Mouse (Mus musculus): Measurements from ENCODE around the gene 2610318N02Rik. TPM values are rescaled to one million over a fixed set of nuclear protein-coding genes. Genes with fewer than 3 reads are reported as not detected.

The 2610318N02Rik gene
- total and polyA plus RNA-seq, 2 experiments = 0.33 TPM; not detected in 1

GRCm38 (mm10) chr16:17150520-17151258, 25.7 kb upstream of the 2610318N02Rik start:
- H3K9ac ChIP-seq (ENCODE audit: low read depth, low read length) = no peak overlapping the region
- TF ChIP-seq CTCF (IDR thresholded peaks at IDR 0.05; ENCODE audit: low read depth, low read length) (no peak), POLR2A (IDR thresholded peaks at IDR 0.05; ENCODE audit: extremely low read depth, insufficient read depth, low read length) (no peak)

DNA sequence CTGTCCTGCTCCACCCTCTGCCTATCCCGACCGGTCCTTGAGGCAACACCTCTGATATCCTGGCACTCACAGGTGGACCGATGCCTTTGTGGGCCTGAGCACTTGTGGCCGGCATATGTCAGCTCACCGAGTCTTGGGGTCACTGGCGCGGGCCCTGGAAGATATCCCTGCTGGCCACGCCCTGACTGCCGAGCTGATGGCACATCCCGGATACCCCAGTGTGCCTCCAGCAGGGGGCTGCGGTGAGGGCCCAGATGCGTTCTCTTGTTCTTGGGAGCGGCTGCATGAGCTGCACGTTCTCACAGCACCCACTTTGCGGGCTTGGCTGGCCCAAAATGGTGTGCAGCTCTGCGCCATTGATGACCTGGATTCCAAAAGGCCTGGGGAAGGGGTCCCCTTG, 23.1 kb upstream of the 2610318N02Rik start:
- Histone ChIP-seq H3K27me3 (ENCODE audit: control insufficient read depth, insufficient read depth, low read length) (no peaks in the 10 kb centered on the region), H3K9ac (ENCODE audit: low read depth, low read length) (no peak overlapping the region), H3K36me3 (ENCODE audit: control insufficient read depth, insufficient read depth, low read length) (peaks cover 3% of the 10 kb centered on the region; the same call in 1 of the 2 replicates), H3K4me1 (ENCODE audit: control insufficient read depth, insufficient read depth, low read length) (peaks cover 7% of the 10 kb centered on the region; the same call in 1 of the 2 replicates), H3K4me3 (ENCODE audit: insufficient read depth, low read depth, low read length) (no peak overlapping the region), H3K79me2 (ENCODE audit: control insufficient read depth, insufficient read depth, low read length) (no peaks in the 10 kb centered on the region; the same call in 1 of the 2 replicates), H3K27ac (replicated peaks; ENCODE audit: insufficient read depth, low read depth, low read length) (no peak overlapping the region)
- no peak for DNase-seq (ENCODE audit: extremely low read depth, low read depth, low spot score)
- WGBS = 52% methylated on average over 16 of the region's 16 CpGs
- TF ChIP-seq POLR2A (IDR thresholded peaks at IDR 0.05; ENCODE audit: extremely low read depth, insufficient read depth, low read length) (no peak), CTCF (IDR thresholded peaks at IDR 0.05; ENCODE audit: low read depth, low read length) (no peak)

More at GRCm38 (mm10) chr16:17150520-17151258, 25.7 kb upstream of the 2610318N02Rik start:
- Histone ChIP-seq H3K4me1 (ENCODE audit: control insufficient read depth, insufficient read depth, low read length) (peaks cover 7% of the 10 kb centered on the region; the same call in 1 of the 2 replicates), H3K4me3 (ENCODE audit: insufficient read depth, low read depth, low read length) (no peak overlapping the region), H3K36me3 (ENCODE audit: control insufficient read depth, insufficient read depth, low read length) (peaks cover 14% of the 10 kb centered on the region; the same call in 1 of the 2 replicates), H3K79me2 (ENCODE audit: control insufficient read depth, insufficient read depth, low read length) (no peaks in the 10 kb centered on the region; the same call in 1 of the 2 replicates), H3K27ac (replicated peaks; ENCODE audit: insufficient read depth, low read depth, low read length) (no peak overlapping the region), H3K27me3 (ENCODE audit: control insufficient read depth, insufficient read depth, low read length) (no peaks in the 10 kb centered on the region)
- DNase-seq (ENCODE audit: extremely low read depth, low read depth, low spot score) = no peak
- WGBS = 84% methylated on average over 7 of the region's 7 CpGs

- no peak for DNase-seq (ENCODE audit: extremely low read depth, low read depth, low spot score)
- Histone ChIP-seq H3K36me3 (ENCODE audit: control insufficient read depth, insufficient read depth, low read length) (peaks cover 1% of the 10 kb centered on the region; the same call in 1 of the 2 replicates), H3K9ac (ENCODE audit: low read depth, low read length) (no peak overlapping the region), H3K27me3 (ENCODE audit: control insufficient read depth, insufficient read depth, low read length) (no peaks in the 10 kb centered on the region), H3K4me1 (ENCODE audit: control insufficient read depth, insufficient read depth, low read length) (peaks cover 7% of the 10 kb centered on the region; the same call in 1 of the 2 replicates), H3K27ac (replicated peaks; ENCODE audit: insufficient read depth, low read depth, low read length) (no peak overlapping the region), H3K79me2 (ENCODE audit: control insufficient read depth, insufficient read depth, low read length) (no peaks in the 10 kb centered on the region; the same call in 1 of the 2 replicates), H3K4me3 (ENCODE audit: insufficient read depth, low read depth, low read length) (peak overlapping the region; percentile 64; the same call in 1 of the 2 replicates)
- 4% methylated on average over 40 of the region's 41 CpGs for WGBS
- no peak for TF ChIP-seq CTCF (IDR thresholded peaks at IDR 0.05; ENCODE audit: low read depth, low read length)
- TF ChIP-seq POLR2A (IDR thresholded peaks at IDR 0.05; ENCODE audit: extremely low read depth, insufficient read depth, low read length) = no peak
These were observed 22.5 kb upstream of the 2610318N02Rik start for GRCm38 (mm10) chr16:17147391-17147929.

DNA sequence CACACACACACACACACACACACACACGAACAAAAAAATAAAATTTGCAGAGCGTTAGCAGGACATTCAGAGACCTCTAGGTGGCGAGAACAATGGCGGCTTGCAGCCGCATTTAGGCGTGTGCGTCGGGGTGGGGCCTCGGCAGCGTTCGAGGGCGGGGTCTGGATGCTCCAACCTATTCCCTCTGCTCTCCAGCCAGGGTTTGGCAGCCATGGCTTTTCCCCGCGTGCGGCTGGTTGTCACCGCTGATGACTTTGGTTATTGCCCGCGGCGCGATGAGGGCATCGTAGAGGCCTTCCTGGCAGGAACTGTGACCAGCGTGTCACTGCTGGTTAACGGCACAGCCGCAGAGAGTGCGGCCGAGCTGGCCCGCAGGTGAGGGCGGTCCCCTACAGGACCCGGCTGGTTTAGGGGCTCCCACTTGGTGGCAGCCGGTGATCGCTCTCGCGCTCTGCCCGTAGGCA, 21.8 kb upstream of the 2610318N02Rik start, which contains the start of gene Ccdc116:
TSS of gene Ccdc116 (minus strand) at position 458 of the 464 bp plus-strand sequence.
- Histone ChIP-seq H3K4me3 (ENCODE audit: insufficient read depth, low read depth, low read length) (peak within 1 kb of the TSS; percentile 64), H3K27ac (replicated peaks; ENCODE audit: insufficient read depth, low read depth, low read length) (no peak within 1 kb of the TSS), H3K27me3 (ENCODE audit: control insufficient read depth, insufficient read depth, low read length) (no peaks in the 10 kb centered on the region), H3K36me3 (ENCODE audit: control insufficient read depth, insufficient read depth, low read length) (no peaks in the 10 kb centered on the region), H3K4me1 (ENCODE audit: control insufficient read depth, insufficient read depth, low read length) (peaks cover 7% of the 10 kb centered on the region; the same call in 1 of the 2 replicates), H3K79me2 (ENCODE audit: control insufficient read depth, insufficient read depth, low read length) (no peaks in the 10 kb centered on the region; the same call in 1 of the 2 replicates), H3K9ac (ENCODE audit: low read depth, low read length) (0 out of 2 replicates have a peak within 1 kb of the TSS, but pooled peaks have one; percentile 32)
- DNase-seq (ENCODE audit: extremely low read depth, low read depth, low spot score) = peak; percentile 59
- TF ChIP-seq POLR2A (IDR thresholded peaks at IDR 0.05; ENCODE audit: extremely low read depth, insufficient read depth, low read length) = no peak
- peak; percentile 48 for TF ChIP-seq CTCF (IDR thresholded peaks at IDR 0.05; ENCODE audit: low read depth, low read length)
- under 1% methylated on average over 34 of the region's 34 CpGs for WGBS

GRCm38 (mm10) chr16:17144339-17144738, 19.4 kb upstream of the 2610318N02Rik start, which contains the start of gene Ydjc:
Gene Ydjc (plus strand): TSS chr16:17144621.
- 47% methylated on average over 7 of the region's 7 CpGs for WGBS
- no peak for TF ChIP-seq POLR2A (IDR thresholded peaks at IDR 0.05; ENCODE audit: extremely low read depth, insufficient read depth, low read length)
- no peak for TF ChIP-seq CTCF (IDR thresholded peaks at IDR 0.05; ENCODE audit: low read depth, low read length)
- H3K27ac ChIP-seq (replicated peaks; ENCODE audit: insufficient read depth, low read depth, low read length) = no peak within 1 kb of the TSS
- no peak within 1 kb of the TSS for H3K9ac ChIP-seq (ENCODE audit: low read depth, low read length)
- H3K4me1 ChIP-seq (ENCODE audit: control insufficient read depth, insufficient read depth, low read length) = peaks cover 7% of the 10 kb centered on the region; the same call in 1 of the 2 replicates
- H3K4me3 ChIP-seq (ENCODE audit: insufficient read depth, low read depth, low read length) = no peak within 1 kb of the TSS
- no peaks in the 10 kb centered on the region for H3K27me3 ChIP-seq (ENCODE audit: control insufficient read depth, insufficient read depth, low read length)
- DNase-seq (ENCODE audit: extremely low read depth, low read depth, low spot score) = no peak
- H3K79me2 ChIP-seq (ENCODE audit: control insufficient read depth, insufficient read depth, low read length) = no peaks in the 10 kb centered on the region
- H3K36me3 ChIP-seq (ENCODE audit: control insufficient read depth, insufficient read depth, low read length) = no peaks in the 10 kb centered on the region
